Mouse (Mus musculus): Measurements from ENCODE around the gene Gm12830. TPM values are rescaled to one million over a fixed set of nuclear protein-coding genes. Genes with fewer than 3 reads are reported as not detected.
A peak's percentile ranks its signal among the peaks of the same experiment; 100 is the strongest.

The Gm12830 gene
- total RNA-seq, 2 experiments from 2014 or later: not detected

DNA sequence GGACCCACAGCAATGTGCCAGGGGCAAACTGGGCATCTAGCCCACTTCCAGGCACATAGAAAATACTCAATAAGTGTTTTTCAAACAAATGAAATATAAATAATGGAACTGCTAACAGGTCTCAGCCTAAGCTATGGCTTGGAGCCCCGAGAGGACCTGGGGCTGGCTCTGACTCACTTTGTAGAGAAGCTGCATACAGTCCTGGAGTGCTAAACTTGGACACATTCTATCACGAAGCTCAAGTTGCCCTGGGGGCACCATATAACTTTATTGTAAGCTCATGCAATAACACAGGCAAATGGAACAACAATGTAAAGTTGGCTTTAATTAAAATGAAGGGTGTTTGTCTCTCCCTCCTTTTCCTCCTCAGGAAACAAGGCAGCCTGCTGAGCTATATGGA is 32.4 kb downstream of the Gm12830 start:
- H3K4me3 ChIP-seq: no peak overlapping the region
- intact Hi-C loops (cut with DNase I): no loop called here

DNA sequence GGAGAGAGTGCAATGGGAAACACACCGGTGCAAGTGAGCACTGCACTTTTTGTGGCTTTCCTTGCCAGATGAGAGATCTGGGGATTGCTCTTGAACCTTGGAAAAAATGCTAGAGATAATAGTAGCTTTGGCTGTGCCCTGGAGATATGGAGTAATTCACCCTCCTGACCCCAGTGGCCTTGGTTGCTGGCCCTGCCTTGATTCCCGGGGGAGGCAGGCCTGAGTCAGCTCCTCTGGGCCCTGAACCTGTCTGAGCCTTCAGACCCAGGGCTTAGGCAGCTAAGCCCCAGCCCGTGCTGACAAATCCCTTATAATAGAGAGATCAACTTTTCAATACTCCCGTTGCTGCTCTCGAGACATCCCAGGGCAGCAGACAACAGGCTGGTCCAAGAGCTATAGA is 36.9 kb downstream of the Gm12830 start:
- intact Hi-C loops (cut with DNase I): no loop called here
- Histone ChIP-seq H3K27ac (no peak overlapping the region), H3K4me3 (no peak overlapping the region)
- no peak for TF ChIP-seq CTCF (IDR thresholded peaks at IDR 0.05)
- DNase-seq (ENCODE audit: extremely low spot score in 1 of 2, low spot score in 2 of 2): no peak

More for the DNA sequence above, 32.4 kb downstream of the Gm12830 start:
- no peak overlapping the region for H3K27ac ChIP-seq
- TF ChIP-seq CTCF (IDR thresholded peaks at IDR 0.05): no peak
- no peak for DNase-seq (ENCODE audit: extremely low spot score in 1 of 2, low spot score in 2 of 2)

DNA sequence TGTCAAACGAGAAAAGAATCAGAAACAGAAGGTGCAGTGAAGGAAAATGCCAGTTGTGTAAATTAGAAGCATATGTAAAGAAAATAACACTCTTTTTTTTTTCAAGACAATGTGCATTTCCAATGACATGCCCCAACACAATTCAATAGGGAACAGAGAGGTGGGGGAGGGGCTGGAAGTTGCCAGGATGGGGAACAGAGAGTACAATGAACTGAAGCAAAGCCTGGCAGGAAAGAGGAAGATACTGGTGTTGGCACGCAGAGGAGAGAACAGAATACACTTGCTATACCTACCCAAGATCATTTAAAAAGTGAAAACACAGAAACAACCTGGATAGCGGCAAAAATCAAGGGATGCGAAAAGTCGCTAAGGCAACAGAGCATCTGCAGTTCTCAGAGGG is 41.6 kb downstream of the Gm12830 start:
- Histone ChIP-seq H3K4me3 (no peak overlapping the region), H3K27ac (no peak overlapping the region)
- intact Hi-C loops (cut with DNase I): no loop called here
- no peak for DNase-seq (ENCODE audit: extremely low spot score in 1 of 2, low spot score in 2 of 2)
- no peak for TF ChIP-seq CTCF (IDR thresholded peaks at IDR 0.05)

DNA sequence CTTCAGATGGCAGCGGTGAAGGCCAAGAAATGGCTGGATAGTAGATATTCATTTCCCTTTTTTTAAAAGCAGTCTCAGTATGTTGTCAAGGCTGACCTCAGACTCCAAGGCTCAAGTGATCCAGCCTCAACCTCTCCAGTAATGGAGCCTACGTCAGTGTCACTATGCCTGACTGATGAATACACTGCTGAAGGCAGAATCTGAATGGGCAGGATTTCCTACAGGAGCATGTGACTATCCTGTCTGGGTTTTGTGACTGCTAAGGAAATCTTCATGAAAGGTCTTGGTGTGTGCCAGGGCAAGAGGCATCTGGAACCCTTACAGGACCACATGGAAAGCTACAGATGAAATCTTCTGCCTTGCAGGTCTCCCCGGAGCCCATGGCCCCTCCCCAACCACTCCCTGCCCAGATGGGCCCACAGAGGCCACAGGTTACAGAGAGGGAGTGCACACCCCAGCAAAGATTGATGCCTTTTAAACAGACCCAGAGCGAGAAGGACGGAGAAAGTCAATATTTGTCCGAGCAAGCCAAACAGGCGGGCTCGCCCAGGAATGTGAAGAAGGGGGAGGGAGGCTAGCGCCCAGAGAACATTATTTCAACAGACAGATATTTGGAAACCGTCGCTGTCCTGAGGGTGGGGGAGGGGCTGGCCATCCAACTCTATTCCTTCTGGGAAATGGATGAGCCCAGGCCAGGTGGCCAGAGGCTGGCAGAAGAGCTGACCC is 48.4 kb downstream of the Gm12830 start:
- Histone ChIP-seq H3K27ac (no peak overlapping the region), H3K4me3 (no peak overlapping the region)
- TF ChIP-seq CTCF (IDR thresholded peaks at IDR 0.05): no peak
- intact Hi-C loops (cut with DNase I): no loop called here
- DNase-seq (ENCODE audit: extremely low spot score in 1 of 2, low spot score in 2 of 2): no peak

DNA sequence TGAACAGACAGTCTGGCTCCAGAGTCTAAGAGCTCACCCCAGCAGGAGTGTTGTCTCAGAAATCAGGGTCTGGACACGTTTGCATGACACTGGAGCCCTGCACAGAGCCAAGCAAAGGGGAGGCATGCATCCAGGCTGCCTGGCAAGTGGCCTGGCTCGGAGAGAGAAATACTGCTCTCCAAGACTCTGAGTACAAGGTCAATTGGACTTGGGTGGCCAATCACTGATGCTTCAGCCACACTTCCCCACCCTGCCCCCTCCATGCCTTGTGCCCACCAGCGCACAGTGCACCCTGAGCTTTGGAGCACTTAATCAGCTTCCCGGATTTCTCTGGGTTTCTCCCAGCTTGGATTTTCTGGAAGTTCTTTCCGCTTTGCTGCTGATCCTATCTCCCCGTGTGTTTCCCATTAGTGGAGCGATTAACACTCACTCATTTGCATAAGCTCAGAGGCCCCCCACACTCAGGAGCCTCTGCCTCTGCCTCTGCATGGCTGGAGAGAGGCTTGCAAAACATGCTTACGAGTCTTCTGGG is 55.0 kb downstream of the Gm12830 start:
- H3K4me3 ChIP-seq: no peak overlapping the region
- no peak overlapping the region for H3K27ac ChIP-seq
- no peak for DNase-seq (ENCODE audit: extremely low spot score in 1 of 2, low spot score in 2 of 2)
- TF ChIP-seq CTCF (IDR thresholded peaks at IDR 0.05): no peak
- intact Hi-C loops (cut with DNase I): no loop called here

DNA sequence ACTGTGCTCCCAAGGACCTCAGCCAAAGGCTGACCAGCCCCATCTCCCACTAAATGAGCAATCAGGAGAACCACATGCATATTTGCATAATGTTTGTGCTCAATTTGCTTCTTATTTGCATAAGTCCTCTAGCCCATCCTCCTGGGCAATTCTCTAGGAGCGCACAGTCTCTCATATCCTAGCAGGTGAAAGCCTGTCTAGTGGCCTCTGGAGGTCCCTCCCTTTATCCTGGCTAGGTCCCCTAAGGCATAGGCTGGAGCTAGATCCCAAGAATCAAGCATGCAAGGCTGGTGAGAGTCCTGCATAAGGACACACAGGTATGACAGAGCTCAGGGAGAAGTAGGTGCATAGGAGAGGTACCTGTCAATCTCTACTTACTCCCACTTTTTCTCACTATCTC is 60.7 kb downstream of the Gm12830 start:
- no peak overlapping the region for H3K4me3 ChIP-seq
- DNase-seq (ENCODE audit: extremely low spot score in 1 of 2, low spot score in 2 of 2): no peak
- TF ChIP-seq CTCF (IDR thresholded peaks at IDR 0.05): no peak
- intact Hi-C loops (cut with DNase I): no loop called here
- H3K27ac ChIP-seq: no peak overlapping the region

DNA sequence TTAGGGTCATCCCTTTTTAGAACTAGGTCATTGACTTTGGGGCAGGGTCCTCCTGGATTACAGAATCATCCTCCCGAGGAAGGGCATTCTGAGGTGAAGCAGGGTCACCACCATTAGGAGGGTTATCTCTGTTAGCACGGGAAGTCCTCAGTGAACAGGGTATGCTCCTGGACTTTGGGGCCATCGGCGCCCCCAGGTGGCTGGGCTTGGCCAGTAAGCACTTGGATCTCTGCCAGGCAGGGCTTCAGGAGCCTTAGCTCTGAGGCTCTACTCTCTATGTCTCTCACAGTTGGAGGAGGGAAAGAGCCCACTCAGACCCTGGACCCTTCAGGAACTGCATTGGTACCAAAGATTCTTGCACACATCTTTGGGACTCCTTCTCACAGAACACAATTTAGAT is 76.3 kb downstream of the Gm12830 start:
- peak; percentile 21 for TF ChIP-seq CTCF (IDR thresholded peaks at IDR 0.05)
- DNase-seq (ENCODE audit: extremely low spot score in 1 of 2, low spot score in 2 of 2): no peak
- intact Hi-C loops (cut with DNase I): no loop called here

DNA sequence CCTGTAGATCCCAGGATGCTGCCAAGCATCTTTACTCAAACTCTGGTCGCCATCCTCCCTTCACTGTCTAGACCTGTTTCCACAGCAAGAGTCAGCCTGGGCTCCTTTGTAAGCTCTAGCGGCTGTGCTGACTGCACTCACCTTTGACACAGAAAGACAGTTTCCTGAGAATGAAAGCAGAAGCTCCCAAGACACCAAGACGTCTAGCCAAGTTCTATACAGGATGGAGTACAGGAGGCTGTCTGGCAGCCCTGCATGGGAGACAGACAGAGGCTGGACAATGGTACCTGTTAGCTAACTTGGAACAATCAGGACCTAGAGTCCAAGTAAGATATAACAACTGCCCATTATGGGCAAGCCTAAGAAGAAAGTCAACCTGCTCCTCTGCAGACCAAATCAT is 78.4 kb downstream of the Gm12830 start:
- intact Hi-C loops (cut with DNase I): loop anchor here (5.0 kb wide), 1 partner anchor 1037 kb away; the partner anchor contains the start of gene Dmbx1

More for the DNA sequence above, 76.3 kb downstream of the Gm12830 start:
- Histone ChIP-seq H3K27ac (no peak overlapping the region), H3K4me3 (no peak overlapping the region)

DNA sequence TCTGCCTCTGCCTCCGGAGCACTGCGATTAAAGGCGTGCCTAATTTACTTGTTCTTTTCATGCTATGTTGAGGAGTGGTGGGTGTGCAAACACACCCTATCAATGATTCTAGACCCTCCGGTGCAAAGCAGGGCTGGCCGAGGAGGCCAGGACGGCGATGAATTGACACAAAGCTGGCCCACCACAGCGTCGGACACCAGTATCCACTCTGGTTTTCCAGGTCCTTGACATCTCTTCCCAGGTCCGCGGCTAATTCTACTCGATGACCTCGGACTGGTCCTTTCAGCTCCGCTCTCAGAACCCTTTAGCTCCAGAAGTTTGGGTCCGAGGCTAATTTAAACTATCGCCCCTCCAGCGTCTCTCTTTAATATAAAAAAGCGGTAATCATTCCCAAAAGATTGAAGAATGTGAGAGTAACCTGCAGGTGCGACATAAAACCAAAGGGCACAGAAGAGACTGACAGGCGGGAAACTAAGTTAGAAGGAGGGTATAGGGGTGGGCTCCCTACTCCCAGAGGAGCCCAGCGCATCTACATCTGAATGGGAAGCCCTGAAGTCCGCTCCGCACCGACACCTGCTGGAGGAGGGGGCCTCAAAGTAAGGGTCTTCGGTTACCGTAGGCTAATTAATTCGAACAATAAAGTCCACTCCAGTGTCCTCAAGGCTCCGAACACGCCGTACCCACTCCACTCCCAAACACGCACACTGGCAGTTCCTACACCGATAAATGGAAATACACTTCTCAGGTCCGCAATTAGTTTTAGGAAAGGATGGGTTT is 79.5 kb downstream of the Gm12830 start:
- intact Hi-C loops (cut with DNase I): loop anchor here (5.0 kb wide), 1 partner anchor 1036 kb away; the partner anchor contains the start of gene Dmbx1
- H3K27ac ChIP-seq: no peak overlapping the region
- no peak for TF ChIP-seq CTCF (IDR thresholded peaks at IDR 0.05)
- DNase-seq (ENCODE audit: extremely low spot score in 1 of 2, low spot score in 2 of 2): no peak
- H3K4me3 ChIP-seq: no peak overlapping the region

More for the DNA sequence above, 78.4 kb downstream of the Gm12830 start:
- Histone ChIP-seq H3K4me3 (no peak overlapping the region), H3K27ac (no peak overlapping the region)
- DNase-seq (ENCODE audit: extremely low spot score in 1 of 2, low spot score in 2 of 2): no peak
- no peak for TF ChIP-seq CTCF (IDR thresholded peaks at IDR 0.05)

DNA sequence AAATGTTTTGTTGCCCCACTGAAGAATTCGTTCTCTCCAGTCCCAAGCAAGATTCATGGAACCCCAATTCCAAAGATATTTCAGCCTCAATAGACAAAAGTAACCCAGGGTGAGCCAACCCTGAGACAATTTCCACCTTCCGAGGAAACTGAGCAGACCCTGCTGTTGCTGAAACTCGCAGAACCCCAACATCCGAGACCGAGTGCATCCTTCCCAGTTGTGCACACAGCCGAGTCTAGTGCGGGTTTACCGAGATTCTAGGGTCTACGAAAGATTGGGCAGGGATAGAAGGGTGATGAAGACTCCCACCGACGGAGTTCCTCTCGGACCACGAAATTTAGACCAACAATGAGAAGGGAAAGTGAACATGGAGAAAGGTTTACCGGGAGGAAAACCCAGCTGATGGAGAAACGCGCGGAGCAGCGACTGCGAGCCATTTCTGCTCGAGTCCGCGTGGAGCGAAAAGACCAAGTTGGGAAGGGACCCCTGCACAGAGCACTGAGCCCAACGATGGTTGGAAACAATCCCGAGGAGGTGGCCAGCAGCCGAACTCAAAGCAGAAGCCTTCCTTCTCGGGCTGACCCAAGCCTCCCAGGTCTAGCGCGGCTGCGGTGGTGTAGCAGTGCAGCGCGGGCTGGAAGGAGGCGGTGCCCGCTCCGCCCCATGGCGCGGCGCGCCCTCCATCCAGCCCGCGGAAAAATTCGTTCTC is 80.3 kb downstream of the Gm12830 start:
- intact Hi-C loops (cut with DNase I): loop anchor here (1.0 to 5.0 kb wide), 2 partner anchors 157 to 1036 kb away; partner anchors contain the start of gene Dmbx1
- TF ChIP-seq CTCF (IDR thresholded peaks at IDR 0.05): no peak
- Histone ChIP-seq H3K4me3 (no peak overlapping the region), H3K27ac (no peak overlapping the region)
- no peak for DNase-seq (ENCODE audit: extremely low spot score in 1 of 2, low spot score in 2 of 2)

DNA sequence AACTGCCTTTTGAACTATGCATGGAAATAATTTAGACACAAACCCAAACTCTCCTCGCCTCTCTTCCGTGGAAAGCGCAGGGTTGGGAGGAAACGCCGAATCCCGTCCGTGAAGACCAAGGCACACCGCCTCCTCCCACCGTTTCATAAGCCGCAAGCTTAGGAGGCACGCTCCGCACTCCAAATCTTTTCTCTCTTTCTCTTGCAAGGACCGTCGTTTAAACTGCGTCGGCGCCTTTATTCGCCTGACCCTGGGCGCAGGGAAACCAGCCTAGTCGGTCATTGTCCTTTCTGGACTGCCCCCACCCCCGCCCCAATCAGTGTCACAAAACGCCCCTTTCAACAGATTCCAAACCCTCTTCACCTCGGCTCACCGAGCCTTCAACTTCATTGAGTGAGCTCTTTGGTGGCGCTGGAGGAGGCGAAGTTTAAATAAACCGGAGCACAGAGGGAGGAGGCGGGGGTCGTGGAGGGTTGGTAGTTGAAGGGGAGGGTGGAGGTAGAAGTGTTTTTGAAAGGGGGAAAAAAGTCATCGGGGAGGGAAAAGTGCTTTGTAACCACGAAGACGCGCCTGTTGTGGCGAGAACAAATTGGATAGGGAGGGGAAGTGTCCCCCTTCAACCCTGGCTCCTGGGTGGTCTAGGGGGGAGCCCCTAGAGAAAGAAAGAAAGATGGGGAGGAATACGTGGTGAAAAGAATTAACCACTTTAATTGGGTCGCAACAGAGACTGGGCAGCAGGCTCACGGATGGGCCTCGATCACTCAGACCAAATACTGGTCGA is 81.3 kb downstream of the Gm12830 start:
- no peak for TF ChIP-seq CTCF (IDR thresholded peaks at IDR 0.05)
- Histone ChIP-seq H3K27ac (no peak overlapping the region), H3K4me3 (no peak overlapping the region)
- DNase-seq (ENCODE audit: extremely low spot score in 1 of 2, low spot score in 2 of 2): no peak
- intact Hi-C loops (cut with DNase I): loop anchor here (1.0 to 5.0 kb wide), 2 partner anchors 155 to 1034 kb away; partner anchors contain the start of gene Dmbx1
